Mouse (Mus musculus) forebrain, embryonic 14.5 days (tissue): ENCODE measurements around the gene Smok3c. TPM values are rescaled to one million over a fixed set of nuclear protein-coding genes. Genes with fewer than 3 reads are reported as not detected.
"Not testable (repeated sequence)": the region's sequence is repeated elsewhere in the genome, so short reads cannot be mapped to it uniquely, and the experiment has no call there.

Experiments used
- ATAC-seq: fragments of 200-750 bp; cut with Nextera tagmentation; 2 replicates; pipeline ENCODE4 v1.8.0; 2017; ENCODE audit warnings: mild to moderate bottlenecking, moderate library complexity
- DNase-seq: peaks from one replicate; pipeline ENCODE4 v3.0.0-alpha.2; 2015; ENCODE audit warnings: low spot score
- H3K27ac ChIP-seq: fragments of 300-500 bp; sonication (generic); 2 replicates; pipeline ENCODE4 v1.5.1; 2014; ENCODE audit warnings: low read depth, mild to moderate bottlenecking, control low read depth, low read length, moderate library complexity
- H3K27me3 ChIP-seq: fragments of 300-500 bp; sonication (generic); replicated peaks from 2 replicates; pipeline ENCODE4 v1.6.1; 2014; ENCODE audit warnings: low read length, control low read depth, mixed read lengths; ENCODE audit not compliant: control insufficient read depth, insufficient read depth
- H3K36me3 ChIP-seq: fragments of 300-500 bp; sonication (generic); 2 replicates; pipeline ENCODE4 v1.6.1; 2014; ENCODE audit warnings: low read length, control low read depth; ENCODE audit not compliant: control insufficient read depth, insufficient read depth
- H3K4me1 ChIP-seq: fragments of 300-500 bp; sonication (generic); 2 replicates; pipeline ENCODE4 v1.6.1; 2014; ENCODE audit warnings: antibody characterized with exemption, low read length, control low read depth; ENCODE audit not compliant: control insufficient read depth, insufficient read depth
- H3K4me2 ChIP-seq: fragments of 300-500 bp; sonication (generic); 2 replicates; pipeline ENCODE4 v1.6.1; 2014; ENCODE audit warnings: mild to moderate bottlenecking, control low read depth, low read length
- H3K4me3 ChIP-seq: fragments of 300-500 bp; sonication (generic); 2 replicates; pipeline ENCODE4 v1.5.1; 2014; ENCODE audit warnings: low read depth, low read length, control low read depth
- H3K9ac ChIP-seq: fragments of 300-500 bp; sonication (generic); 2 replicates; pipeline ENCODE4 v1.6.1; 2014; ENCODE audit warnings: mild to moderate bottlenecking, low read length, control low read depth, moderate library complexity
- H3K9me3 ChIP-seq: fragments of 300-500 bp; sonication (generic); replicated peaks from 2 replicates; pipeline ENCODE4 v1.6.1; 2016; ENCODE audit warnings: low read length, control low read depth, mixed read lengths; ENCODE audit not compliant: control insufficient read depth
- WGBS: fragments of 180-500 bp; shearing (Covaris S2); extraction: QIAGEN DNeasy Blood & Tissue Kit; methylation state at CpG from one replicate; pipeline ENCODE4 v1.1.7; 2014; 5-methylcytosine and 5-hydroxymethylcytosine counted together
- polyA plus RNA-seq: library from polyadenylated mRNA; unstranded; fragments of >200 nt; fragmentation: Nextera tagmentation; extraction: Ambion mirVana; gene quantifications from 2 replicates; pipeline ENCODE4 v1.2.1, GENCODE M21; 2014

The Smok3c gene
- not detected in 2 replicates for polyA plus RNA-seq

DNA sequence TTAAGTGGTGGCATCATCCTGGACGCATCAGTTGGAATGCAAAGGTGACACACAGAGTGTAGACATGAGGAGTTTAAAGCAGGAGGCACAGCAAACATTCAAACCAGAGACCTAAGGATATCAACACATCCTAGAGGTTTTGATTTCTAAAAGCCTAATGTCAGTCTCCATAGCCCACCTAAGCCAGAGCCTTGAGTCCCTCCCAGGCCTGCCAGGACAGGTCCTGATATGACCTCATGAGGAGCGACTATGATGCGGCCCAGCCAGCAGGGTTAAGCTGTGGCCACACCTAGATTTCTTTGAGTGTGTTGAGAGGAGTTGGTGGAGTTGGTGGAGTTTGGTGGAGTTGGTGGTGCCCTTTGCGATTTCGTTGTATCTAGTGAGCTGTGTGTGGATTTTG is at the start of gene Smok3c:
TSS of gene Smok3c (plus strand) at position 301 of the 400 bp plus-strand sequence.
- not testable (repeated sequence) for H3K9me3 ChIP-seq, H3K36me3 ChIP-seq, H3K27ac ChIP-seq, H3K4me3 ChIP-seq, H3K27me3 ChIP-seq, H3K9ac ChIP-seq, DNase-seq, H3K4me2 ChIP-seq, H3K4me1 ChIP-seq, ATAC-seq
- WGBS: no CpG with 5 or more reads among the region's 5 CpGs

DNA sequence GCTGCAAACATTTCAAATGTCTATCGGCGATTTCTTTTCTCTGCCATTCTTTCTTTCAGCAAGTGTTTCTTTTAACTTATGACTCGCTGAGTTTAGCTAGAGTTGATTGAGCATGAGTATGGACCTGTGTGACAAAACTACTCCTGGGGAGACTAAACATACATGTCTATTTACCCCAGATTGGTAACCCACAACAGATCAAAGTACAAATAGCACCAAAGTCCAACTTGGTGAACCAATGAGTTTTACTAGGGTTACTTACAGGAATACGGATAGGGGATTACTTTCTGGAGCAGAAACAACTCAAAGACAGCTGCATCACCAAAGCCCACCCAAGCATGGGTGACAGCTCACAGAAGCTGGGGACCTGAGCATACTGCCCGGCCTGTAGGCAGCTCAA is 43.6 kb upstream of the Smok3c start:
- no peaks in the 10 kb centered on the region for H3K36me3 ChIP-seq
- DNase-seq (no peak), ATAC-seq (no peak)
- H3K27me3 ChIP-seq: no peaks in the 10 kb centered on the region
- WGBS: 88% methylated on average over 5 of the region's 5 CpGs
- no peaks in the 10 kb centered on the region for H3K9me3 ChIP-seq
- no peak overlapping the region for H3K4me2 ChIP-seq
- H3K4me3 ChIP-seq: no peak overlapping the region
- H3K9ac ChIP-seq: no peak overlapping the region
- H3K27ac ChIP-seq: no peak overlapping the region
- no peaks in the 10 kb centered on the region for H3K4me1 ChIP-seq

DNA sequence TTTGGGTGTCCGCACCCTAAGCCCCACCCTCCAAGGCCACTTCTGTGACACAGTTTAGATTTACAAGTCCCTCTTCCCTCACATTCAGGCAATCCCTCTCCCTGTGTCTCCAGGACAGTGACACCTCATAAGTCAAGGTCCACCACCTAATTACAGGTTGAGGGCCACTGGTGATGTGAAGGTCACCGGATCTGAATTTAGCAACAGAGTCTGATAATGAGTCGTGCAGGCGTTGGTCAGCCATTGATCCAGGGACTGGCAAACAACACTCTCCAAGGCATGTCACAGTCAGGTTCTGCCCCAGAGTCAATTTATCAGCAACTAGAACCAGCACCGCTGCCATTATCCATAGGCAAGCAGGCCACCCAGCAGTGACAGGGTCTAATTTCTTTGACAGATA is 40.6 kb upstream of the Smok3c start:
- H3K27ac ChIP-seq: no peak overlapping the region
- no peaks in the 10 kb centered on the region for H3K36me3 ChIP-seq
- no peaks in the 10 kb centered on the region for H3K4me1 ChIP-seq
- H3K9ac ChIP-seq: no peak overlapping the region
- H3K27me3 ChIP-seq: no peaks in the 10 kb centered on the region
- ATAC-seq (no peak), DNase-seq (no peak)
- H3K9me3 ChIP-seq: no peaks in the 10 kb centered on the region
- WGBS: 96% methylated on average over 5 of the region's 5 CpGs
- H3K4me3 ChIP-seq: no peak overlapping the region
- no peak overlapping the region for H3K4me2 ChIP-seq

DNA sequence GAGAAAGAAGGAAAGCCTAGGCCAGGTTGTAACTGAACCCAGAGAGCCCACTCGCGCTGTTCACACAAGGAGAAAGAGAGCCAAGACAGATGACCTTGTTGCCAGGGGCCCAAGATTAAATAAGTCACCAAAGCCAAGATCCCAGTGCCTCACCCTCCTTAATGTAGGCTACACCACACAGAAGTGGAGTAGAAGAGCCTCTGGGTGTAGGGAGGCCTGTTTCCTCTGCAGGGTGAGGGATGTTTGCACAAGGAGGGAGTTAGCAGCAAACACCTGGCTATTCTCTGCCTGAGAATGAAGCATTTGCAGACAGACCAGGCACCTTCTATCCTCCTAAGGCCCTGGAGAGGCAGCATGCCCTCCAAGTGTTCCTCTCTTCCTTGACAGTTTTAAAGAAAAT is 36.5 kb upstream of the Smok3c start:
- no peak overlapping the region for H3K4me3 ChIP-seq

DNA sequence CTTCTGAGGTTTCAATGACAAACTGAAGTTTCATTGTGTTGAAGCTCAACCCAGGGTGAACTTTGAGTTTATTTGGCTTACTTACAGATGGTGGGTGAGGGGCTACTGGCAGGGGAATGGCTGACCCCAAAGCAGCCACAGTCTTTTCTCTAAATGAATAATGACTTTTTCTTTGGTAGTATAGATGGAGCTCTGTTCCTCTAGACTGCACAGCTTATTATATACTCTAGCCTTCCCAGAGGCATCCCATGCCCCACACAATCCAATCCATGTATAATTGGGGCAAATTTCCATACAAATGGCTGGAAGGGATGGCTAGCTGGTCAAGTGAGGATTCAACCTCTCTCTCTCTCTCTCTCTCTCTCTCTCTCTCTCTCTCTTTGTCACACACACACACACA is 36.0 kb upstream of the Smok3c start:
- no peak for ATAC-seq
- no peaks in the 10 kb centered on the region for H3K4me1 ChIP-seq

More for the DNA sequence above, 36.5 kb upstream of the Smok3c start:
- DNase-seq (no peak), ATAC-seq (no peak)
- H3K27me3 ChIP-seq: no peaks in the 10 kb centered on the region
- no peaks in the 10 kb centered on the region for H3K9me3 ChIP-seq
- H3K9ac ChIP-seq: no peak overlapping the region
- H3K27ac ChIP-seq: no peak overlapping the region
- H3K4me2 ChIP-seq: no peak overlapping the region
- no peaks in the 10 kb centered on the region for H3K36me3 ChIP-seq
- H3K4me1 ChIP-seq: no peaks in the 10 kb centered on the region
- WGBS: 96% methylated on average over 2 of the region's 2 CpGs

DNA sequence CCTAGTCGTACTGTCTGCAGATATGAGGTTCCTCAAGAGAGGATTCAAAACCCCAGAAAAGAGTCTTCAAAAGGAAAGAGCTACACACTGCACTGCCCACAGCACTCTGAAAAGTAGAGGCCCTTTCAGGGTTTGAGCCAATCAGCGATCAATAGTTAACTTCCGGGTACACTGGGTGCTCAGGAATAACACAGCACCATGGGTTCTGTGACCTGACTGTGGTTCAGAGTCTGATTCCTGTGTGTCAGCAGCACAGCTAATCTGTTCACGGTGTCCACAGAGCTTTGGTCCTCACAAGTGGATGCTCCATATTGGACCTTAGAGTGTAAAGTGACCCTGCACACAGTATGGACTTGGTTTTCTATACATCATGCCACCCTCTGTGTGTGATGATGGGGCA is 33.4 kb upstream of the Smok3c start:
- not testable (repeated sequence) for H3K9ac ChIP-seq, H3K36me3 ChIP-seq, H3K27me3 ChIP-seq, H3K4me3 ChIP-seq, H3K27ac ChIP-seq, ATAC-seq, H3K4me1 ChIP-seq, H3K9me3 ChIP-seq, H3K4me2 ChIP-seq, DNase-seq
- WGBS: 90% methylated on average over 3 of the region's 4 CpGs

More for the DNA sequence above, 36.0 kb upstream of the Smok3c start:
- no peak overlapping the region for H3K4me2 ChIP-seq
- no peaks in the 10 kb centered on the region for H3K36me3 ChIP-seq
- H3K27ac ChIP-seq: no peak overlapping the region
- no peak for DNase-seq
- H3K27me3 ChIP-seq: no peaks in the 10 kb centered on the region
- no peak overlapping the region for H3K4me3 ChIP-seq
- no peaks in the 10 kb centered on the region for H3K9me3 ChIP-seq
- no peak overlapping the region for H3K9ac ChIP-seq

DNA sequence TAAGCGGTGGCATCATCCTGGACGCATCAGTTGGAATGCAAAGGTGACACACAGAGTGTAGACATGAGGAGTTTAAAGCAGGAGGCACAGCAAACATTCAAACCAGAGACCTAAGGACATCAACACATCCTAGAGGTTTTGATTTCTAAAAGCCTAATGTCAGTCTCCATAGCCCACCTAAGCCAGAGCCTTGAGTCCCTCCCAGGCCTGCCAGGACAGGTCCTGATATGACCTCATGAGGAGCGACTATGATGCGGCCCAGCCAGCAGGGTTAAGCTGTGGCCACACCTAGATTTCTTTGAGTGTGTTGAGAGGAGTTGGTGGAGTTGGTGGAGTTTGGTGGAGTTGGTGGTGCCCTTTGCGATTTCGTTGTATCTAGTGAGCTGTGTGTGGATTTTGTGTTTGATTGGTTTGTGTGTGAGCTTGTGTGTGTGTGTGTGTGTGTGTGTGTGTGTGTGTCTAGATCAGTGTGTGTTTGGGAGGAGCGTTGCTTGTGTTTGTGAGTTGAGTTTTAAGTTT is 32.0 kb upstream of the Smok3c start, which contains the start of the genes Smok3a and Smok3b:
TSS of gene Smok3a (plus strand) at position 301 of the 519 bp plus-strand sequence.
TSS of gene Smok3b (plus strand) at position 469 of the 519 bp plus-strand sequence.
- H3K4me1 ChIP-seq, ATAC-seq, H3K9ac ChIP-seq, H3K36me3 ChIP-seq, DNase-seq, H3K4me3 ChIP-seq, H3K4me2 ChIP-seq, H3K9me3 ChIP-seq, H3K27ac ChIP-seq, H3K27me3 ChIP-seq: not testable (repeated sequence)
- 98% methylated on average over 3 of the region's 7 CpGs for WGBS

DNA sequence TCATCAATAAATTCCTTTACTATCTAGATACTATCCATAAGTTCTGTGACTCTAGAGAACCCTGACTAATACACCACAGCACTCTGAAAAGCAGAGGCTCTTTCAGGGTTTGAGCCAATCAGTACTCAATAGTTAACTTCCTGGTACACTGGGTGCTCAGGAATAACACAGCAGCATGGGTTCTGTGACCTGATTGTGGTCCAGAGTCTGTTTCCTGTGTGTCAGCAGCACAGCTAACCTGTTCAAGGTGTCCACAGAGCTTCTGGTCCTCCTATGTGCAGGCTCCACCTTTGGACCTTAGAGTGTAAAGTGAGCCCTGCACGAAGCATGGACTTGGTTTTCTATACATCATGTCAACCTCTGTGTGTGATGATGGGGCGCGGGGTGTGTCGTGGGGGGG is 20.8 kb downstream of the Smok3c start:
- H3K4me3 ChIP-seq: no peak overlapping the region
- H3K36me3 ChIP-seq: no peaks in the 10 kb centered on the region
- no peaks in the 10 kb centered on the region for H3K27me3 ChIP-seq
- no peak overlapping the region for H3K4me2 ChIP-seq
- WGBS: 84% methylated on average over 4 of the region's 4 CpGs
- no peak overlapping the region for H3K27ac ChIP-seq
- H3K9me3 ChIP-seq: no peaks in the 10 kb centered on the region
- ATAC-seq: no peak
- DNase-seq: no peak
- no peaks in the 10 kb centered on the region for H3K4me1 ChIP-seq
- H3K9ac ChIP-seq: no peak overlapping the region

DNA sequence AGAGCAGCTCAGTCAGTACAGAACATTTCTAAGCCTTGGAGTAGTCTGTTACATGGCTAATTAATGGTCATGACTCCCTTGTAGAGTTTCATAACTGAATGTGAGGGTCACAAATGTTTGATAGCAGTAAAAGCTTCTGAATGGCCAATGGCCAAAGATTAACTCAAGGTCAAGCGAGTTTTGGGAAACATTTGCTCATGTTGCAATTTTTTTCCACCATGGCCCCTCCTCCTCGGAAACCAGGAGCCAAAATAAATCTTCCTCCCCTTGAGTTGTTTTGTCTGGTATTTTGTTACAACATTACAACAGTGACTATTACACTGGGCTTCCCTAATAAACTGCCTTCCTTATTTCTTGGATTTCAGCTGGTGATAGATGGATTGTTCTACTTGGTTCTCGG is 22.7 kb downstream of the Smok3c start:
- WGBS: 74% methylated on average over 3 of the region's 3 CpGs
- Histone ChIP-seq H3K9me3 (no peaks in the 10 kb centered on the region), H3K9ac (no peak overlapping the region), H3K27ac (no peak overlapping the region), H3K36me3 (no peaks in the 10 kb centered on the region), H3K27me3 (no peaks in the 10 kb centered on the region), H3K4me2 (no peak overlapping the region), H3K4me1 (no peaks in the 10 kb centered on the region), H3K4me3 (no peak overlapping the region)
- no peak for DNase-seq
- no peak for ATAC-seq
